Mouse (Mus musculus): Measurements from ENCODE around the gene Alyref. TPM values are rescaled to one million over a fixed set of nuclear protein-coding genes. Genes with fewer than 3 reads are reported as not detected.

Gene Alyref
- polyA plus RNA-seq, 1 experiment: 218 TPM

GRCm38 (mm10) chr11:120571754-120572416 is 26.3 kb downstream of the Alyref start:
- H3K36me3 ChIP-seq (ENCODE audit: control insufficient read depth, insufficient read depth): peaks cover 49% of the 10 kb centered on the region
- TF ChIP-seq USF1 (IDR thresholded peaks at IDR 0.05; ENCODE audit: low read depth): no peak
- no peak for TF ChIP-seq MAX (IDR thresholded peaks at IDR 0.05)
- no peak for TF ChIP-seq FOSL1 (IDR thresholded peaks at IDR 0.05; ENCODE audit: insufficient read depth, low read length, poor library complexity, severe bottlenecking)
- TF ChIP-seq CTCF (IDR thresholded peaks at IDR 0.05; ENCODE audit: control insufficient read depth, insufficient read depth, insufficient read length): no peak
- no peak for TF ChIP-seq MYOD1 (IDR thresholded peaks at IDR 0.05; ENCODE audit: control insufficient read depth, insufficient read length, low read depth)
- no peak for TF ChIP-seq MYOG (IDR thresholded peaks at IDR 0.05; ENCODE audit: control insufficient read depth, extremely low read depth, insufficient read length)
- no peak for TF ChIP-seq CEBPB (IDR thresholded peaks at IDR 0.05; ENCODE audit: low read depth)
- H3K79me3 ChIP-seq (ENCODE audit: low read depth): peaks cover 41% of the 10 kb centered on the region

DNA sequence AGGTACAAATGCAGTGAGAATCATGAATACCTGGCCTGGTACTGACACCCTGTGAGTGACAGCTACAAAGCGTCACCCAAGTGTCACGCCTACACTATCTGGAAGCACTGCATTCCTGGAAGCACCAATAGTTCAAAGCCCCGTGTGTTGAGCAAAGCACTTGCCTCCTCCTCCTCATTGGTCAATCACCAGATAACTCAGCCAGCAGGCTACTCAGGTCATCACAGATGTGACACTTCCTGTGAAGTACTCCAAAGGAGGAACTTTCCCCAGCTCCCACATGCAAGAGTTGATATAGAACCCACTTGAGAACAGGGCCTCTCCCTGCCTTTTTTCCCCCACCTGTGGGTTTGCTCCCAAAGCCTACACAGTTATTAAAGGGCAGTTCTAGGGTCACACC is 27.0 kb downstream of the Alyref start:
- TF ChIP-seq MAX (IDR thresholded peaks at IDR 0.05) (no peak), FOSL1 (IDR thresholded peaks at IDR 0.05; ENCODE audit: insufficient read depth, low read length, poor library complexity, severe bottlenecking) (no peak), CTCF (IDR thresholded peaks at IDR 0.05; ENCODE audit: control insufficient read depth, insufficient read depth, insufficient read length) (no peak), MYOG (IDR thresholded peaks at IDR 0.05; ENCODE audit: control insufficient read depth, extremely low read depth, insufficient read length) (no peak), USF1 (IDR thresholded peaks at IDR 0.05; ENCODE audit: low read depth) (no peak), MYOD1 (IDR thresholded peaks at IDR 0.05; ENCODE audit: control insufficient read depth, insufficient read length, low read depth) (no peak), CEBPB (IDR thresholded peaks at IDR 0.05; ENCODE audit: low read depth) (no peak)
- Histone ChIP-seq H3ac (ENCODE audit: control insufficient read depth, insufficient read length, low read depth) (peak overlapping the region; percentile 64), H3K36me3 (ENCODE audit: control insufficient read depth, insufficient read depth) (peaks cover 50% of the 10 kb centered on the region), H3K27me3 (ENCODE audit: control insufficient read depth, insufficient read depth, insufficient read length) (no peaks in the 10 kb centered on the region), H3K79me3 (ENCODE audit: low read depth) (peaks cover 41% of the 10 kb centered on the region), H3K4me3 (ENCODE audit: insufficient read depth, poor library complexity, severe bottlenecking) (peak overlapping the region; percentile 91), H3K79me2 (ENCODE audit: control insufficient read depth, insufficient read depth) (peaks cover 76% of the 10 kb centered on the region)

More at GRCm38 (mm10) chr11:120571754-120572416, 26.3 kb downstream of the Alyref start:
- Histone ChIP-seq H3K27me3 (ENCODE audit: control insufficient read depth, insufficient read depth, insufficient read length) (no peaks in the 10 kb centered on the region), H3K79me2 (ENCODE audit: control insufficient read depth, insufficient read depth) (peaks cover 69% of the 10 kb centered on the region), H3K4me3 (ENCODE audit: insufficient read depth, poor library complexity, severe bottlenecking) (peak overlapping the region; percentile 91), H3ac (ENCODE audit: control insufficient read depth, insufficient read length, low read depth) (peak overlapping the region; percentile 93)

- peaks cover 80% of the 10 kb centered on the region for H3K79me2 ChIP-seq (ENCODE audit: control insufficient read depth, insufficient read depth)
- no peaks in the 10 kb centered on the region for H3K27me3 ChIP-seq (ENCODE audit: control insufficient read depth, insufficient read depth, insufficient read length)
- peaks cover 76% of the 10 kb centered on the region for H3K36me3 ChIP-seq (ENCODE audit: control insufficient read depth, insufficient read depth)
- no peak for TF ChIP-seq MAX (IDR thresholded peaks at IDR 0.05)
- no peak for TF ChIP-seq MYOD1 (IDR thresholded peaks at IDR 0.05; ENCODE audit: control insufficient read depth, insufficient read length, low read depth)
- no peak for TF ChIP-seq USF1 (IDR thresholded peaks at IDR 0.05; ENCODE audit: low read depth)
- no peak for TF ChIP-seq MYOG (IDR thresholded peaks at IDR 0.05; ENCODE audit: control insufficient read depth, extremely low read depth, insufficient read length)
- TF ChIP-seq CTCF (IDR thresholded peaks at IDR 0.05; ENCODE audit: control insufficient read depth, insufficient read depth, insufficient read length): no peak
- no peak overlapping the region for H3K4me3 ChIP-seq (ENCODE audit: insufficient read depth, poor library complexity, severe bottlenecking)
- peaks cover 41% of the 10 kb centered on the region for H3K79me3 ChIP-seq (ENCODE audit: low read depth)
- no peak overlapping the region for H3ac ChIP-seq (ENCODE audit: control insufficient read depth, insufficient read length, low read depth)
These were observed 29.8 kb downstream of the Alyref start for GRCm38 (mm10) chr11:120568324-120568723.

DNA sequence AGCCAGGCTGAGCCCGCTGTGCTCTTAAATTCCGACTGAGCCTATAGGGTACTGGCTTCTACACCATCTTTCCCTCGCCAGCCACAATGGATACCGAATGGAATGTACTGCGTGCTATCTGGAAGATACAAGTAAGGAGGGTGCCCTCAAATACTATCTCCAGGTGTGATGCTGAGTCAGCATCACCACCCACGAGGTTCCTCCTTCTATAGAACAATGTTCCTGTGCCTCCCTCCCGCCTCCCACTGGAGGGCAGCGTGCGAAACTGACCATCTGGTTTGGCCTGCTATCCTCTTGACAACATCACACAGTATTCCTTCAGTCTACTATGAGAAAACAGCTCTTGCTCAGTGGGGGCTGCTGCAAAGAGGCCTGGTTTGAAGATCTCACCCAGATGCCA is 33.1 kb downstream of the Alyref start:
- Histone ChIP-seq H3K36me3 (ENCODE audit: control insufficient read depth, insufficient read depth) (peaks cover 93% of the 10 kb centered on the region), H3ac (ENCODE audit: control insufficient read depth, insufficient read length, low read depth) (no peak overlapping the region), H3K4me3 (ENCODE audit: insufficient read depth, poor library complexity, severe bottlenecking) (no peak overlapping the region), H3K79me3 (ENCODE audit: low read depth) (peaks cover 20% of the 10 kb centered on the region), H3K79me2 (ENCODE audit: control insufficient read depth, insufficient read depth) (peaks cover 53% of the 10 kb centered on the region), H3K27me3 (ENCODE audit: control insufficient read depth, insufficient read depth, insufficient read length) (no peaks in the 10 kb centered on the region)
- no peak for TF ChIP-seq USF1 (IDR thresholded peaks at IDR 0.05; ENCODE audit: low read depth)
- no peak for TF ChIP-seq CTCF (IDR thresholded peaks at IDR 0.05; ENCODE audit: control insufficient read depth, insufficient read depth, insufficient read length)
- no peak for TF ChIP-seq MYOD1 (IDR thresholded peaks at IDR 0.05; ENCODE audit: control insufficient read depth, insufficient read length, low read depth)
- TF ChIP-seq MAX (IDR thresholded peaks at IDR 0.05): no peak

DNA sequence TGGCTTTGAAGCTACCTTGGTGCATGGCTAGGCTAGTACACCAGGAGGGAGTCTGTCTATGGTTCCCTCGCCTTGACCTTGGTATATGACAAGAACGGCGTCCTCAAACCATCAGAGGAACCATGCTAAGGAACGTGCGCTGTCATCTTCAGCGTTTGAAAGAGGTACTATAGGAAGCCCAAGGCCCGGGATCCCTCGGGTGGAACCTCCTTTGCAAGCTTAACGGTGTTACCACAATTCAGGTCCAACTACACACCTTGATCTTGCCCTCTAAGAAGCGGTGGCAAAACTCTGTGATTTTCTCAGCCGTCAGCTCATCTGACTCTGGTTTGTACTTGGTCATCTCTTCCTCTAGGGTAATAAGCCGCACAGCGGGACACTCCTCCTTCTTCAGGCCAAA is 35.2 kb downstream of the Alyref start:
- Histone ChIP-seq H3K36me3 (ENCODE audit: control insufficient read depth, insufficient read depth) (peaks cover 89% of the 10 kb centered on the region), H3K79me3 (ENCODE audit: low read depth) (peaks cover 7% of the 10 kb centered on the region), H3ac (ENCODE audit: control insufficient read depth, insufficient read length, low read depth) (no peak overlapping the region), H3K79me2 (ENCODE audit: control insufficient read depth, insufficient read depth) (peaks cover 37% of the 10 kb centered on the region), H3K4me3 (ENCODE audit: insufficient read depth, poor library complexity, severe bottlenecking) (no peak overlapping the region), H3K27me3 (ENCODE audit: control insufficient read depth, insufficient read depth, insufficient read length) (no peaks in the 10 kb centered on the region)
- TF ChIP-seq FOSL1 (IDR thresholded peaks at IDR 0.05; ENCODE audit: insufficient read depth, low read length, poor library complexity, severe bottlenecking) (no peak), USF1 (IDR thresholded peaks at IDR 0.05; ENCODE audit: low read depth) (no peak), CTCF (IDR thresholded peaks at IDR 0.05; ENCODE audit: control insufficient read depth, insufficient read depth, insufficient read length) (no peak), MAX (IDR thresholded peaks at IDR 0.05) (no peak), MYOD1 (IDR thresholded peaks at IDR 0.05; ENCODE audit: control insufficient read depth, insufficient read length, low read depth) (no peak), MYOG (IDR thresholded peaks at IDR 0.05; ENCODE audit: control insufficient read depth, extremely low read depth, insufficient read length) (no peak), CEBPB (IDR thresholded peaks at IDR 0.05; ENCODE audit: low read depth) (no peak)
